Mouse (Mus musculus): ENCODE data around the gene Grin2d.

Grin2d gene

GRCm38 (mm10) chr7:45850661-45851060 is 27.5 kb downstream of the Grin2d start:
- no peak for DNase-seq

GRCm38 (mm10) chr7:45848447-45849027 is 29.6 kb downstream of the Grin2d start:
- no peak for DNase-seq

- DNase-seq = no peak
These were observed 35.0 kb downstream of the Grin2d start for GRCm38 (mm10) chr7:45842950-45843744.

GRCm38 (mm10) chr7:45833924-45834323 is 44.3 kb downstream of the Grin2d start:
- no peak for DNase-seq

GRCm38 (mm10) chr7:45833148-45833790 is 44.9 kb downstream of the Grin2d start:
- DNase-seq = no peak

- no peak for DNase-seq
These were observed 45.8 kb downstream of the Grin2d start for GRCm38 (mm10) chr7:45832428-45832827.

GRCm38 (mm10) chr7:45831128-45831525 is 47.1 kb downstream of the Grin2d start:
- DNase-seq = no peak

- peak; percentile 80 for DNase-seq
These were observed 47.6 kb downstream of the Grin2d start, which contains the start of gene Grwd1 for GRCm38 (mm10) chr7:45830427-45831127. TSS of gene Grwd1 (minus strand) at chr7:45830944.

- DNase-seq = no peak
These were observed 51.5 kb downstream of the Grin2d start for GRCm38 (mm10) chr7:45826631-45827030.

GRCm38 (mm10) chr7:45824598-45824997 is 53.6 kb downstream of the Grin2d start, which contains the start of gene Kcnj14:
TSS of gene Kcnj14 (minus strand) at chr7:45824782.
- no peak for DNase-seq

GRCm38 (mm10) chr7:45820913-45821312 is 57.3 kb downstream of the Grin2d start:
- no peak for DNase-seq

- DNase-seq = no peak
These were observed 58.3 kb downstream of the Grin2d start for GRCm38 (mm10) chr7:45819843-45820242.

- DNase-seq = no peak
These were observed 62.2 kb downstream of the Grin2d start for GRCm38 (mm10) chr7:45815984-45816351.

- DNase-seq = no peak
These were observed 62.7 kb downstream of the Grin2d start for GRCm38 (mm10) chr7:45815323-45815983.

- DNase-seq = no peak
These were observed 63.3 kb downstream of the Grin2d start for GRCm38 (mm10) chr7:45814841-45815240.

- peak; percentile 100 for DNase-seq
These were observed 64.1 kb downstream of the Grin2d start, which contains the start of gene Cyth2 for GRCm38 (mm10) chr7:45813787-45814779. TSS of gene Cyth2 (minus strand) at chr7:45814581.

- DNase-seq = no peak
These were observed 65.3 kb downstream of the Grin2d start for GRCm38 (mm10) chr7:45812921-45813320.

- DNase-seq = no peak
These were observed 68.7 kb downstream of the Grin2d start for GRCm38 (mm10) chr7:45809276-45810075.

GRCm38 (mm10) chr7:45808471-45808870 is 69.7 kb downstream of the Grin2d start:
- DNase-seq = no peak

- no peak for DNase-seq
These were observed 72.2 kb downstream of the Grin2d start for GRCm38 (mm10) chr7:45805941-45806340.
